Mouse (Mus musculus): ENCODE results near the gene Zfp422.

Gene Zfp422

DNA sequence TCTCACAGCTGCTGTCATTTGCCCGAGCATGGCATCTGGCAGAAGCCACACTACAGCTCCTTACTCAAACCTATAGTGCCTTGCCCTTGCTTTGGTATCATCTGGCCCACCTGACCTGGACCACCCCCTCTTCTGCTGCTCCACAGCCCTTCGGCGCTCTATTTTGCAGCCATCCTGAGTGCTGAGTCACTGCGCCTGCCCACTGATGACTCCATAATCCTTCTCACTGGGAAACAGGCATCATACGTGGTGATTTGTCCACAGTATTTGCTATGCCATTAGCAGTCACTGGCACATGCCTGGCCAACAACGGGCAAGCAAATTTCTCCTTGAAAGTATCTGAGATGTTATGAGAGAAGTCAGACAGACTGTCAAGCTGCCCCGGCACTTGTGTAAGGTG is 21.0 kb upstream of the Zfp422 start:
- WGBS: 82% methylated on average over 7 of the region's 7 CpGs

DNA sequence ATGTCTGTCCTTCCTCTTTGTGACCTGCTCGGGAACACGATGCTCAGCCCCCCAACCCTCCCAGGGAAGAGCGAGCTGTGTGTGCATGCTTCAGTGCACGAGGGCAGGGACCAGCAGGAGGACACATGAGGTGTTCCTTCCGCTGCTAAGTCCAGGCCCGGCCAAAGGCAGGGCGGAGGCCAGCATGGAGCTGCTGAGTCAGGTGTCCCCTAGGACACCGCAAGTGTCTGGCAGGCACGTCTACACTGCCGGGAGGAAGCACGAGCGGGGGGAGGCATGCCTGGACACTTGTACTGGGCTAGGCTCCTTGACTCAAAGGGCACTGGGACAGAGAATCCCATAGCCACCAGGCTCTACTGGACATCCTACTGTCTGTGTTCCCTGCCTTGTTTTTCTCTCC is 19.0 kb upstream of the Zfp422 start:
- WGBS: 84% methylated on average over 12 of the region's 12 CpGs

DNA sequence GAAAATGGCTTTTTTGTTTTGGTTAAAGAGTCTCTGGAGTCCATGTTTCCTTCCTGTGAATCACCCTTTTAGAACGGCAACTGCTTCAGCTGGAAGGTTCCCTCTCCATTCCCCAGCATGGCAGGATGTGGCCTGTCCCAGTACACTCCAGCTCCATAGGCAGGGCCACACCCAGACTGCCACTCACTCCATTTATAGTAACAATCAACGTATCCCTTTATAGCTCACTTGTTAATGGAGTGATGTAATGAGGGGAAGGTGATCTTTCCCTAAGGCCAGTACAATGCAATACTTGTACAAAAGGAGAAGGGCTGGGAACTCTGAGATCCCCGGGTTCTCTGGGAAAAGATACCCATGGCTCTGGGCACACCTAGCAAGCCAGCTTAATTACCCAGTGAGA is 15.5 kb upstream of the Zfp422 start:
- 51% methylated on average over 3 of the region's 3 CpGs for WGBS

DNA sequence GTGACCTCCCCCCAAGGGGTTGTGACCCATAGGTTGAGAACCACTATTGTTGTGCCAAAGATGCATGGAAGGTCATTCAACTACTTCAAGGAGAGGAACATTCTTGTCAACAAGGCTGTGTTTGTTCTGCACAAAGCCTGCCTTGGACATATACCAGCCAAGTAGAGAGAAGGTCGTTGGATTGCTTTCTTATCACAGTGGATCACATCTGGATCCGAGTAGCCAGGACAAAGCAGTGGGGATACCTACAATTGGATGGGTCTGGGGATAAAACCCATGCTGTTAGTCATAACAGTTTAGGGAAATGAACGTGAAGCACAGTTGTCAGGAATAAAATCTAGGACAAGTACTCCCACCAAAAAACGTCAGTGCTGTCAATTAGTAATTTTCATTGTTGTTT is 15.1 kb upstream of the Zfp422 start:
- WGBS: 49% methylated on average over 4 of the region's 4 CpGs

DNA sequence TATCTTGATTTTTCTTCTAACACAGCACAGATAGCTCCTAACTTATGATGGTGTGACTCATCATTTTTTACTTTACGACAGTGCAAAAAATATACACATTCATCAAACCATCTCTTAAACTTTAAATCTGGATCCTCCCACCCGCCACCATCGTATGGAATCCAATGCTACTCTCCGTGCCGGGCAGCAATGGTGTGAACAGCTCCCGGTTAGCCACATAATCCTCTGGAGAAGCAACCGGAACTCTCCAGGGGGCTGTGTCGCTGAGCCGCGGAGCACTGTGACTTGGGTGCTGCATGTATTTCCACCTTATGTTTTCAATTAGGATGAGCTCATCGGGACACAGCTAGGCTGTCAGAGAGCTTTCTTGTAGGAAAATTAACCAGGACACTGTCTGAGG is 14.1 kb upstream of the Zfp422 start:
- WGBS: 39% methylated on average over 11 of the region's 11 CpGs

DNA sequence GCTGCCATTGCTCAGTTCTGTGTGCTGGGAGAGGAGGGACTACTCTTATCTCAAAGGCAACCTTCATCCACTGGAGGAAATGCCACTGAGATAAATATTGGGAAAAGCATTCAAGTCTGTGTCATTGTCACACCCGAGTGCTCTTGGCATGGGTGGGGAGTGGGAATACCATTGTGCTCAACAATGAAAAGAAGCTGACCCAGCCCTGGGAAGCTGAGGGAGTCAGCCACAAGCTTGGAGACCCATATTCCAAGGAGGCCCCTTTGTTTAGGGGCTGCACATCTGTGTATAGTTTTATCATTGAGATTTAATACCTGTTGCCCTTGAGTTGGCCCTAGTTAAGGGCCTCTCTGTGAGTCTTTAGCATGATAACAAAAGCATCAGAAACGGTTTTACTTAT is 10.9 kb upstream of the Zfp422 start:
- WGBS: 73% methylated on average over 2 of the region's 2 CpGs

DNA sequence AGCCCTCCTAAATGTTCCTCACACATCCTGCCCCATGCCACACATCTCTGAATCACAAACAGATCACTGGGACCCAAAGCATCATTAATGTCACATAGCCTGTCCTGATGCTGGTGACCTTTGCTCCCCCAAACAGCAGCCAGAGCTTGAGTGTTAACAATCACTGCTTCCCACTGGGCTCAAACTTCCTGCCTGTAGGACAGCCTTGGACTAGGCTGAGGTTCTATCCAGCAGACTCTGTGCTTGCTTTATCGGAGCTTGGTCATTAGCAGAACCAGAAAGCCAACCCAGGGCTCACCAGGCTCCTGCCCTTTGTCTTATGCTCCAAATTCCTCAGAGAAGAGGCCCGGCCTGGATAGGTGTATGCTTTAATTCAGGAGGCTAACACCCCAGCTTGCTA is 10.1 kb upstream of the Zfp422 start:
- WGBS: 84% methylated on average over 2 of the region's 2 CpGs

DNA sequence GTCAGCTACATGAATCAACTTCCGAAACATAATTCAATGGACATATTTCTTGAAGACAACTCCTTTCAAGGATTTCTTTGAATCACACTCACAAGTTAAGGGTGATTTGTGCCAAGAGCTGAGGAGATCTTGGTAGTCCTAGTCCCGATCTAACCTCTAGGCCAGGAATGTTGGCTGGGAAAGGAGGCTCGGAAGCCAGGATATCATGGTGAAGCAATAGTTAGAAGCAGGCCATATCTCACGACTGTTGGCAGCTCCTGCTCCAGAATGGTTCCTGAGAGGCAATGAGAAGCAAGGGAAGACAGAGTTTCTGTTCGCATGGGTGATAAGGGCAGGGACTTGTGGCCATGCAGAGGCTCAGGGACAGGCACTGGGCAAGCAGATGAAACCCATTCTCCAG is 8.7 kb upstream of the Zfp422 start:
- WGBS: 92% methylated on average over 5 of the region's 5 CpGs

DNA sequence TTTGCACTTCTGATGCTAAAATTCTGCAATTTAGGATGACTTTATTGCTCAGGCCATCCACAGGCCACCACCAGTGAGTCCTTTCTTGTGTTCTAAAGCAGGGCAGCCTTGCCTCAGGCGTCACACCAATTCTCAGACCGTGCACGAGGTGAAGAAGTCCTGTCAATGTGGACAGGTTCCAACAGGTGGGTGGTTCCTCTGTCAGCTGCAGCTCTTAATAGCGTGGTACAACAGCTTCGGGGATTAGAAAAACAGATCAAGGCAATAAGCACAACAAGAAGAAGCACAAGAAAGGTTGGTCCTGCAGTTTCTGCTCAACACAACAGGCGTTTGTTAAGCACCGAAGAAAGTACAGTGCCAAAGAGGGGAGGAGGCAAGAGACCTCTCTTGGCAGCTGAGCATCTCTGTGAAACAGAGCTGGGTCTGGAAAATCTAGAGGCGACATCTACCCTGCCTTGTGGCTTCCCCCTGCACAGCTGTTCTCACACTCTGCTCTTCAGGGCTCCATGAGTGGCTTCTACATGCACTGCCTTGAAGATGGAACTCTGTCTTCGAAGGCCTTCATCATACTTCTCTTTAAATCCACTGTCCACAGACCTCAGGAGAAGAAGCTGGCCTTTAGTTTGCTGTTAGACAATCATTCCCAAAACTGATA is 7.9 kb upstream of the Zfp422 start:
- 65% methylated on average over 9 of the region's 9 CpGs for WGBS

DNA sequence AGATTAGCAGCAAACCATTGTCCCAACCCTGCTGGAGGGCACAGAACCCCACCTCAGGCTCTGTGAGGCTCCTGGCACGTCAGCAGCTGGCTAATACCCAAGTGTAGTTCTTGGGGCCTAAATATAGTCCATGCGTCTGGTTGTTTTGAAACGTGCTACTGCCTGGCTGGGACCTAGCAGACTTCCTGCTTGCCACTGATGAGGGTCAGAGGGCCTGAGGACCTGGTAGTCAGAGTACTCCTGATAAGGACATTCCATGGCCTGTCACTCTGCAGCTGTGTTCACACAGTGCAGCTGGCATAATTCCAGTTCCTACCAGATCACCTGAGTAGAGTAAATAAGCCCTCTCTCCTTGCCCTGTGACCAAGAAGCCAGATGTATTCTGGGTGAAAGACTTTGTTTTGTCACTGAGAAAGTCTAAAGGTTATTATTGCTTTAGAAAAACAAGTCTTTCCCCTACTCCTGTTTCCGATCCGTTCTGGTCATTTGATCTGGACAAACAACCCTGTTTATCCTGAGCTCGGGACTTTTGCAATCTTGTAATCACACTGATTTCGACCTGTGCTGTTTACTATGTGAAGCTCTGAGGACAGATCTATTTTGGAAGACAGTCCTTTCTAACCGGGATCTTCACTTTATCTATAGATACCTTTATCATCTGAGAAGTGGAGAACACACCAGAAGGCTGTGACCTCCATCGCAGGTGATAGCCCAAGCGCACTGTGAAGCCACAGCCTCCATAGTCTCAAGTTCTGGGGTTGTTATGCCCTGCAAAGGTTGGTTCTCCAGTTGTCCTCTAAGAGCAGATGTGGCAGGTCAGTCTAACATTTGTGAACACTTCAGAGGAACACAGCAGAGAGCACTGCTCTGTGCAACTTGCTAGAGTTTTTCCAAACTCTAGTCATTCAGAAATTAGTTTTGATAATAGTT is 6.7 kb upstream of the Zfp422 start:
- 70% methylated on average over 10 of the region's 10 CpGs for WGBS

DNA sequence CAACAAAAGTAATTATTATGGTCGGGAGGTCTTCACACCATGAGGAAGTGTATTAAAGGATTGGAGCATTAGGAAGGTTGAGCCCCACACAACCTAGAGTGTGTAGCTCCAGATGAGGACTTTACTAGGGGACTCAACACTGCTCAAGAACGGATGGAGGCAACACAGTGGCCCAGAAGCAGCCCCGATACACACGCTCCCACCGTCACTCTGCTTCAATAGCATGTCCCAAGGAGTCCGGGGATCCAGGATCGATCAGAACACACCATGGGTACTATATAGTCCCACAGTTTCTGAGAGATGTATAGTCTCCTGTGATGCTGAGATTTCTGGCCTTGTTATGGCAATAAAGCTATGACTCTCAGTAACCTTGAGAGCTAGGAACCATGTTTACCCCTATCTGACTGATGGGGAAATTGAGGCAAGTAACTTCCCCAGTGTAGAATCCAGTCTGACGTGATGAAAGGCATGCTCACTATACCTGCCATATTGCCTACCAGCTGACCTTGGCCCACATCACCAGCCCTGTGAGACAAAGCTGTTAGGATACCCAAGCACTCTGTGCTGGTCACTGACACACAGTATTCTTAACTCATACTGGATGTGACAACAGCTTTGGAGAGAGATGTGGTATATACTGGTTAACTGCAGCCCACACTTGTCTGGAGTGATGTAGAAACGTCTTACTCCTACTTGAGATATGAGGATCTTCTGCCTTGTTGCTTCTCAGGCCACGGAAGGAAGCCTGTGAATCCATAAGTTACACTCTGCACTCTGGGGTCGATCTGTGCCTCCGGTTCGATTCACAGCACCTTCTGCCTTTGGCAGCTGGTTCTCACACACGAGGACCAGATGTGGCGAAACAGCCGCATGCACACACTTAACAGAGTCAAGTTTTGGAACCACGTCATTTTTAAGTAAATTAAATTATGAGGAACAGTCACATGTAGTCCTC is 5.2 kb upstream of the Zfp422 start:
- 93% methylated on average over 17 of the region's 17 CpGs for WGBS

DNA sequence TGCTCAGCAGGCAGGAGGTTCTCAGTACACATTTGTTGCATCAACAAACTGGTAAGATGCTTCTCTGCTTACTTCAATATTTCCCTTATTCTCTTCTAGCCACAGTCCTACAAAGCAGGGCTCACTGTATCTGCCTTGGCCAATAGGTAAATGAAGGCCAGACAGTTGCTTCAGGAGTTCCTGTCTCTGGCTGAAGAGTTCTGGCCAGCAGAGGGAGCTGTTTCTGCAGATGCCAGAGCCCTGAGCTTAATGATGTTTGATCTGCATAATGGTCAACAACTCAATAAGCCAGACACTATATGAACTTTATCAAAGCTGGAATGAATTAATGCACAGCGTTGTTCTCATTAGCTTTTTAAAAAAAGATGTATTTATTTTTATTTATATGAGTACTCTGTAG is 3.3 kb upstream of the Zfp422 start:
- WGBS: 51% methylated on average over 1 of the region's 1 CpGs

DNA sequence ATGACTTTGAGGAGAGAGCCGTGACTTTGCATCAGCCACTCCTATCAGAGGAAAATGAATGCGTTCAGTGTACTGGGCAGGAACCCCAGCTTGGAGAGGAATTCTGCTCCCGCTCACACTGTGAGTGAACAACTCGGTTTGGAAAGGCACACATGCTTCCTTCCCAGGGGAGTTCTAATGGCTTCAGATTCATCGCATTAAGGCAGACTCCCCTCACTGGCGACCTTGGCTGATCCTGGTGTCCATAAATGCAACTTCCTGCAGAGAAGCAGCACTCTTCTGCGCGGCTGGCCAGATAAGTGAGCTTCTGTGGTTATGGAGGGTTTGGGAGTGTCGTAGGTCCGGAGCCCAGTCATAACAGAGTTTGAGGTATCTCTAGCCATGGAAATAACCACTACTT is 967 bp upstream of the Zfp422 start:
- WGBS: 90% methylated on average over 10 of the region's 10 CpGs

DNA sequence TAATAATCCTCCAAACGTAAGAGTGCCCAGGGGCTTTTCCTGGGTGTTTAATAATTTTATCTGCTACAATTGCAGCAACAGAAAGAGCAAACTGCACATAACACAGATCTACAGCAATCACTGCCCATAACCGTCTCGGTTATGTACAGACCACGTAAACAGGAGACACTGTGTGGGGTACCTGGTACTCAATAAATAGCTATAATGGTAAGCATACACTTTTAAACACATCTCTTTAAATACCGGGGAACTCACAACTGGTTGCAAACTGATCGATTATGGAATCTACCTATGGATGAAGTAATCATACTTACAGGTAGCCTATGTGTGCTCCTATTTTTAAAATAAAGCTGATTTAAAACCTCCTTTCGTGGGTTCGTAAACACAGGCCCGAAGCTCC is 704 bp downstream of the Zfp422 start:
- 12% methylated on average over 9 of the region's 9 CpGs for WGBS

DNA sequence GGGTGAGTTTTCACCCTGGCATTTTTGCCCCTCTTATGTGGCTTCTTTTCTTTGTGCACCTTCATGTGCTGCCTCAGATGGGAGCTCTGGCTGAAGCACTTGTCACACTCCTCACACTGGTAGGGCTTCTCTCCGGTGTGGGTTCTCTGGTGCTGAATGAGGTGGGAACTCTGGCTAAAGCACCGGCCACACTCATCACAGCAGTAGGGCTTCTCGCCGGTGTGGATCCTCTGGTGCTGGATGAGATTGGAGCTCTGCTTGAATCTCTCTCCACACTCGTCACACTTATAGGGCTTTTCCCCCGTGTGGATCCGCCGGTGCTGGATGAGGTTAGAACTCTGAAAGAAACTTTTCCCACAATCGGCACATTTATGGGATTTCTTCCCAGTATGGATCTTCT is 2.4 kb downstream of the Zfp422 start:
- 96% methylated on average over 9 of the region's 9 CpGs for WGBS

DNA sequence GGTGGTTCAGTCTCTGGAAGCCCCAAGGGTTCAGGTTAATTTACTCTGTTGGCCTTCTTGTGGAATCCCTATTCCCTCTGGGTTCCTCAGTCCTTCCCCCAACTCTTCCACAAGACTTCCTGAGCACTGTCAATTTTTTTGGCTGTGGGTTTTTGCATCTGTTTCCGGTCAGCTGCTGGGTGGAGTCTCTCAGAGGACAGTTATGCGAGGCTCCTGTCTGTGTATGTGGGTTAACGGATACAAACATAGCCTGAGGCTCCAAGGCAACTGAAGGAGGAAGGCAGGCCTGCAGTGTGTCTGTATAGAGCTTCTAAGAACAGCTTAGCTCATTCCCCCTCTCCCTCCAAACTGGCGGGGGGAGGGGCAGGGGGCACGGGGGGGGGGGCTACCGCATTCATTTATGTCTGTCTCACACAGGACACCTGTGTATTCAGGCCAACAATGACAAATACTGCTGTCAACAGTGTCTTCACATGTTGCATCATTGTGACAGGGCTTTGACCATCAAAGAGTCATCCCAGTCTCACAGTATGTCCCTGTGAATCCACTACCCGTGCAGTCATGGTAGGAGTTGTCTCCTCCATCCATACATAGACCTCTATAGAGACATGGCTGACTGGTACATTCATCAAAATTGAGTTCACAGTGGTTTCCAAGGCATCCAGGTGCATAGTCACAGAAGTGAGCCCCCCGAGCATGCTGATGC is 7.3 kb downstream of the Zfp422 start:
- WGBS: 60% methylated on average over 8 of the region's 8 CpGs

DNA sequence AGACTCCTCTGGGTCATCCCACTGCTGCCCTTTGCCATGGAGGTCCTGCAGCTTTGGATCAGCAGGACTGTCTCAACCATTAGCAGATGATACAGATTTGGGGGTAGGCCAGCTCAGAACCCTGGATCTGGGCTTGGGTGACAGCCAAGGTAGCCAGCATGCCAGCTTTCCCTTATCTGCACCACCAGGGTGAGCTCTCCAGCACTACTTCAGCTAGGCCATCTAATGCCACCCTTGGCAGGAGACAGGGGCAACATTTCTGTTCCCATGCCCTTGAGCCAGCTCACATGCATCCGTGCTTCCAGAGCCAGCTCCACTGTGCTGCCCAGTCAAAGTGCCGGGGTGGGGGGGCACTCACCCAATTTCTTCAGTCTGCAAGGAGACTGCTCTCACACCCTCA is 13.1 kb downstream of the Zfp422 start:
- 92% methylated on average over 2 of the region's 2 CpGs for WGBS

DNA sequence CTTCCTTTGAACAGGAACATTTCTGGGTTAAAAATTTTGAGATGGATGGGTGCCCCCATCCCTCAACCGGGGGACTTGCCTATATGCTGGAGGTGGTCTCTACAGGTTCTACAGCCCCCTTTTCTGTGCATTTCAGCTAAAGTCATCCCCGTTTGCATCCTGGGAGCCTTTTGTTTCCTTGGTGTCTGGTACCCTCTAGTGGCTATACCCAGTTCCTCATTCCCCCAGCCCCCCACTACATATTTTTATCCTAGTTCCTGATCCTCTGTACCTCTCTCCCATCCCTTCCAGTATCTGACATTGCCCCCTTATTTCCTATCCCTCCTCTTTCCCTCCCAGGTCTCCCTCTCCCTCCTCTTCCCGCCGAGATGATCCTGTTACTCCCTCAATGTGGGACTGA is 21.6 kb downstream of the Zfp422 start:
- WGBS: 51% methylated on average over 4 of the region's 4 CpGs

DNA sequence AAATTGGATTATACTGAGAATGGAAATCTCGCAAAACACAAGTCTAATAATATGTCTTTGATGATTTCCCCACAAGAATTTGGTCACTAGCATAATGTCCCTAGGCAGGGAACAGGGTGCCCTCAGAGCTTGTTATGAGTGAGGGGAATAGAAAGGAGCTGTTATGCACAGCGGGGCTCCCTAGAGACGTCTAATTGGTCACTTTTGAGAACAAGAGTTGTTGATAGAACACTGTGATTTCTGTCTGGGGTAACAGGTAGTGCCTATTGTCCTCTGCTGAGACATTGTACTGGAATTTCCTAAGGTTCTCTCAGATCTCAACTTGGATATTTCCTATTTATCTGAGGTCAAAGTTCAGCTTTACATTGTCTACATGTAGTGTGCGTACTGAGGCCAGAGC is 44.7 kb downstream of the Zfp422 start, which contains the start of gene Olfr215:
Gene Olfr215, minus strand, starts transcription at position 101 of the 400 bp plus-strand sequence.
- 63% methylated on average over 4 of the region's 4 CpGs for WGBS

All from cerebral cortex, adult 2 months (tissue).